Mouse (Mus musculus) layer of hippocampus, postnatal 25 days (tissue): ENCODE results near the gene Kcnt2. TPM values are rescaled to one million over a fixed set of nuclear protein-coding genes. Genes with fewer than 3 reads are reported as not detected.

ENCODE experiments used
- DNase-seq, 2 experiments: peaks; one replicate each; pipeline ENCODE4 v3.0.0; 2022; ENCODE audit warnings: mixed read lengths in 2 of 2, low spot score in 1 of 2; ENCODE audit errors: extremely low spot score in 1 of 2
- total RNA-seq, 2 experiments: library from RNA; stranded (reverse); gene quantifications; 2 replicates each; pipeline ENCODE4 v1.2.3; 2021

Gene Kcnt2
- total RNA-seq, 2 experiments from 2014 or later: 31.3 to 33.7 TPM

DNA sequence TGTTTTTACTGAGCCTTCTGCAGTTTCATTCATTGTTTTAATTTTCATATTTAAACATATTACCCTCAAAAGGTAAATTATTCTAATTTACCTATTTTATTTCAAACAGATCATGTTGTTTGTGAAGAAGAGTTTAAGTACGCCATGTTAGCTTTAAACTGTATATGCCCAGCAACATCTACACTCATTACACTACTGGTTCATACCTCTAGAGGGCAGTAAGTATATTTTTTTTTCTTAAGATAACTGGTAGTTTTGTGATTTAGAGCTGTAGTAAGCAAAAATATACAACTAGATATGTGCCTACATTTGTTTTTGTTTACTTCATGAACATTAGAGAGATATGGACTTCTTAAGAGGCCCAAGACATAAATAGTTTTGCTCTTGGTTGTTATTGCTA is 238.1 kb downstream of the Kcnt2 start:
- DNase-seq: no peak

DNA sequence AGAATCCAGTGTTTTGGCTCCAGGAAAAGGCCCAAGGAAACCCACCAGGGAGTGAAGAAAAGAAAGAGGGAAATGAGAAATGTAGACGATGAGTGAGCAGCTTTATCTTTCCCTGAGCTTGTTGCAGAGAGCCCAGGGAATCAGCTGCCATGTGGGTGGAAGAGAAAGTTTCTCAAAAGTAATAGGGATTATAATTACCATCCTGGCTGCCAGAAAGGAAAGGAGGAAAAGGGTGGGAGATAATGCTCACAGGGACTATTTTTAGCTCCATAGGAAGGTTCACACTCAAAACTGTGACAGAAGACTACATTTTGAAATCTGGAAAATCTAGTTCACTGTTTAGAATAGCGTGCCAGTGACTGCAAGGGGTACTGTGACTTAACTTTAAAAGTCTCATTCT is 243.9 kb downstream of the Kcnt2 start:
- DNase-seq: no peak

DNA sequence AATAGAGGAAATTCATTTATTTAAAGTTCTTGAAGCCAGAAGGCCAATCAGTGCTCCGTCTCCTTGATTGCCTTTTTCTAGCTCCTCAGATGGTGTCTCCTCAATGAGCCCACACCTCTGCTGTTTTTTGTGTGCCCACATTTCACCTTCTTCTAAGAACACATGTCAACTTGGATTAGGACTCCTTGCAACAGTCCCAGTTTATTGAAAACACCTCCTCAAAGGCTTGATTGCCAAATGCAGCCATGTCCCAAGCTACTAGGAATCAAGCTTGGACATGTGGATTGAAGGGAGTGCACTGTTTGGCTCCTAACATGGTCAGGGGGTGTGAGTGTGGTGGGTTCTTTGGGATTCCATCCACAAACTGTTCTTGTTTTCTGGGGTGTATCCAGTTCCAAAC is 245.4 kb downstream of the Kcnt2 start:
- no peak for DNase-seq

DNA sequence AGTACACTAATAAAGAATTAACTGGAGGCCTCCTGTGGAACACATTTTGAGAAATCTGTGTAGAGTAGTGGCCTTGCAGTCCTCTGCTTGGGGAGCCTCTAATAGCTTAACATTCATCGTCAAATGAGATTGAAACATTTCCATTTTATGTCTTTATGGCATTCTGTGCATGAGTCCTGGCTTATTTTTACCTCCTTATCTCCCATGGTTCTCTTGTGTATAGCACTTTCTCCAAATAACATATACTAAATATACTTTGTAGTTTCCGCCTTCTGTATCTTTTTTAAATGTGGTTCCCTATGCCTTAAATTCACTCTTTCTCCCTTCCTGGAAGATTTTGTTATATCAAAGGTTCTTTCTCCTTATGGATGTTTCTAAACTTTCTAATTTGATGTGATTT is 246.3 kb downstream of the Kcnt2 start:
- no peak for DNase-seq

DNA sequence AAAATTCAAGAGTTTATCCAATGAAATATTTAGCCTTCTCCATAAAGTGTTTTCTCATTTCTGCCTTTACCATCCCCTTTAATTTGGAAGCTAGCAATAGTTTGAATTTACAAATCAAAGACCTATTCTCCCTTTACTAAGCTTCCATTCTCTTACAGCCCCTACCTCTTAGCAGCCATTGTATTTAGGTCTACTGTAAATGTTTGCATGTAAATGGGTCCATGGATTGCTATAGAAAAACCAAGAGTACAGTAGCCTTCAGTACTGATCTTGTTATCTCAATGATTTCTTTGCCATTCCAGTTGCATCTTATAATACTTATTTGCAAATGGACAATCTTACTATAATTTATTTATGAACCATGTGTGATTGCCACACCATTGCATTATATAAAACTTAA is 267.5 kb downstream of the Kcnt2 start:
- DNase-seq: no peak

DNA sequence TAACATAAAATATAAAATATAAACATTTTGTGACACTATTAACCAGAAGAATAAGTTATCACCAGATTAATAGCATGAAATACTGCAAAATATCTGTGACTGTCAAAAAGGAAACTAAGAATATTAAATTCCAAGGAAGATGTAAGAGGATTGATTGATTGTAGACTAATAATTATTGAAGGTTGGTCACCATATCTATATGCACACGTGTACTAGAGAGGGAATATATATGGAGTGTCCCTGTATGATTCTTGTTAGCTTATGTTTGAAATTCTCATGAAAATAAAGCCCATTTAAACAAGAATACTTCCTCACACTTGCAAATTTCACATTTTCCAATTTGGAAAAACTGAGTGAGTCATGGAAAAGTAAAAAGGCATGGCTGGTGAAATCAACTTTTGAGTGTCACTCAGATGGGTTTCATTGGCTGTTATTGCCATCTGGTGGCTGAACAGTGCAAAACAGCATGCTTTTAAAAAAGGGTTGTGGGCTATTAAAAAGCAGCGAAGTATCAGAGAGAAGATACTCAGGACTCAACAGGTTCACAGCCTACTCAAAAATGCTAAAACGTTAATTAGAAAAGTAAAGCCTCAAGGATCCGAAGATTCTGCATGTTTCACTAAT is 285.4 kb downstream of the Kcnt2 start:
- peak in 1 of 2 experiments; percentile 46 for DNase-seq

DNA sequence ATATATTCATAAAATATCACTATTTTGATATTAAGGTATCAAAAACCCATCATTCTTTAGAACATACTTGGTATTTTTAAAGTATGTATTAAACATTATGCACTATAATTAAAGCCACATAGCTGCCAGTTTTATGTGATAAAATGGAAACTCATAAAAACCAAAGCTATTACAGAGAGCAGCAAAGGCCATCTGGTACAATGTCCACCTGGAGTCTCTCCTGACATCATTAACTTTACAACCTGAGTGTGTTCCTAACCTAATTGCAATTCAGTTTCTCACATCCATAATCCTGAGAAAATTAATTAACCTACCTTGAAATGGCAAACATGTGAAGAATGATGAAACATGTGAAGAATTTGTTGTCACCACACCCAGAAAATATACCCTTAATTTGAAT is 288.9 kb downstream of the Kcnt2 start:
- no peak for DNase-seq

DNA sequence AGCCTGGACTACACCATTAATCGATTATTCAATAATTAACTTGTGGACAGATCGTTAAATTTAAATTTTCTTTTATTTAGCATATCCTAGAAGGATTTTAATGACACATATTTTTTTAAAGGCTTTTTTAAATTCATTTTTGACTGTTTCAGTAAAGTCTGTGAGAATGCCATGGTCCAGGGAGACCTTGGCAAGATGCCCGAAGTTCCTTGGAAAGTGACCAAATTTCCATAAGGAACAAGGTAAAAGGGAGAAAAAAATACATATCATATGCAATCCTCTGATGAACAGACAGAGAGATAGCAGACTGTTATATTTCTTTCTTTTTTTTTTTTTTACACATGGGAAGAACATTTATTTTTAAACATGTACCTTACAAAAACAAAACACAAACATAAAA is 296.1 kb downstream of the Kcnt2 start:
- no peak for DNase-seq

DNA sequence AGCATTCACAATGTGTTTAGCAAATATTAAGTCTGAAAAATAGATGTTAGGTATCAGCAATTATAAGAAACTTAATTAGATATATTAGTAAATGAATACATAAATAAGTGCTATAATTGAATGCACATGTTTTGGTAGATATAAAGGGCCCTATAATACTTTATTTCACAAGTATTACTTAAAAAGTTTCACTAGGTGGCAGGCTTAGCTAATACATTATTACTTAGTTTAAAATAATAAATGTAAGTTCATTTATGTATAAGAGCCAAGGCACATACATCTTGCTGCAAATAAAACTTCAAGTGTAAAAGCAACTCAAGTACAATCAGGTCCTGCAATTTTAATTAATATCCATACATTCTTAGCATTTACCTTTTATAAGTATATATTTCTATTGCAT is 302.8 kb downstream of the Kcnt2 start:
- no peak for DNase-seq

DNA sequence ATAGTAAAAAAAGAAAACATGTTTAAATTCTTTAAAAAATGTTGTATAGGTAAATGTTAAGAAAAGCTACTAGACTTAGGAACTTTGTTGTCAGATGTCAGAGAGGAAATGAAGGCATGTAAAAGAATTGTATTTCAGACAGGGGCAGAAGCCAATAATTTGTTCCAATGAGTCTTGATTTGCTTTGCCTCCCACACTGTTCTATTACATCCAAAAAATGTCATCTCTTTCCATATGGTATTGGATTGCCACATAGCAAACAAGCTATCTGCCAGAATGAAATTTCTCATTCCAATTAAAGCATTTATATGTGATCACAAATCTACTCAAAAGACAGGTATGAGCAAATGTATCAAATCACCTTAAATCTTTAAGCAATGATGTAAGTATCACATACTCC is 314.8 kb downstream of the Kcnt2 start:
- no peak for DNase-seq

DNA sequence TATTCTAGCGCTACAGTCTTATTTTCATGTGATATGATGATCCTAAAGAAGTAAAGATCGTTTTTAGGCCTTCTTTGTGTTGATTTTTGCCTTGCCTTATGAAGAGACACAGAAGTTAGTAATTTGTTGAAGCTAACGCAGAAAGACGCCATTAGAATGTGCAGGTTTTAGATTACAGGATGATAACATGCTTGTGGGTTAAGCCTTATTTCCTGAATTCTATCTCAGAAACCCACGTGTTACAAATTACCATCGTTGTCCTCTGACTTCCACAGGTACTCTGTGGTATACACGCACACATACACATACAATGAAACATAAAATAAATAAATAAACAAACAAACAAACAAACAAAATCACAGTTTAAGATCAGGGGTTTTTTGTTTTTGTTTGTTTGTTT is 326.2 kb downstream of the Kcnt2 start:
- no peak for DNase-seq

DNA sequence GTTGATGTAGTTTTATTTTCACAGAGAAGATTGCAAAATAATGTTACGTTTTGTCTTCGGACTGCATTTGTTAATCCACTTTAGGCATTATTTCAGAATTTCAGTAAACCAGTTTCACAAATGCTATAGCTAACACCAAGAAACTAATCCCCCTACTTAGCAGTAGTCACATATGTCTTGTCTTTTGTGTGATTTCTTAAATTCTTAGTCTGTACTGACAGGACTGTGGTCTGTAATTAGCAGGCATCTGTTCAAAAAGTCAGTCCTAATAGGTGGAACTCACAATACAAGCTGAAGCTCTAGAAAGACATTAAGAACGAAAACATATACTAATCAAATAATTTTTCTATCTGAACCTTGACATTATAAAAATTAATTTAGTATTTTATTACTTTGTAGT is 332.6 kb downstream of the Kcnt2 start:
- no peak for DNase-seq

DNA sequence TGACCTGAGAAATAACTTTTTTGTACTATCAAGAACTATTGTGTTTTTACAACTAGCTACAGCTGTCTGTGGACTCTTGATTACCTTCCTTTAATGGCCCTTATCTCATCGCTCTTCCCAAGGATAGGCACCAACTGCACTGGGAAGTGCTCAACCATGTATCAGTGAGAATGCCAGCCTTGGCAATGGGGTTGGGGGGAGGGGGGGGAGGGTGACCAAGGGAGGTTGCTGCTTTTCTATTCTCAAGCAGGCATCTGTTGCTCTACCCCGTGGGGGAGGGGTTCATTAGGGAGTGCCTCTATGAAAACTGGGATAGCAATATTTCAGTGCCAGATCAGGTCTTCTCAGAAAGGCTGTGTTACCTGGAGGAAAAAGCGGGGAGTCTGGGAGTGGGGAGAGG is 342.3 kb downstream of the Kcnt2 start:
- no peak for DNase-seq

DNA sequence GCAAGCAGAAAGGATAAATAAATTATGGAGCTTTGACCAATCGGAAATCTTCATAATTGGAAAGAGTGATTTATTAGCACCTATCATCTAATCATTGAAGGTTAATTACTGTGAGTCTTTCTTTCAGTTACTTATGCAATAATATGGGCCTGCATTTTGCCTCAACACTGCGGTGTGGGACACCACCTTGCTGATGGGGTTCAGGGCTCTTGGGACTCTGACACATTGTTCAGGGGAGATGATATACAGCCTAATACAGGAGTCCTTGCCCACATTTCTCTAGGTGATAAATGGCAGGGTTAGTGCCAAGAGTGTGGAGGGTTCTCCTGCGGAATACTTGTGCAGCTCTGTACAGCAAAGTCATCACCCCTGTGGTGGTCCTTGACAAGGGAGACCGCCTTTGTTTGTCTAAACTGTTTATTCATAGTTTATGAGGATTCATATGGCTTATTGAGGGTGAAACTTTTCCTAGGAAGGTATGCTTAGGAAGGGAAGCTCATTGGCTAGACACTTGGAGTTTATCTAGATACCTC is 362.9 kb downstream of the Kcnt2 start:
- no peak for DNase-seq

DNA sequence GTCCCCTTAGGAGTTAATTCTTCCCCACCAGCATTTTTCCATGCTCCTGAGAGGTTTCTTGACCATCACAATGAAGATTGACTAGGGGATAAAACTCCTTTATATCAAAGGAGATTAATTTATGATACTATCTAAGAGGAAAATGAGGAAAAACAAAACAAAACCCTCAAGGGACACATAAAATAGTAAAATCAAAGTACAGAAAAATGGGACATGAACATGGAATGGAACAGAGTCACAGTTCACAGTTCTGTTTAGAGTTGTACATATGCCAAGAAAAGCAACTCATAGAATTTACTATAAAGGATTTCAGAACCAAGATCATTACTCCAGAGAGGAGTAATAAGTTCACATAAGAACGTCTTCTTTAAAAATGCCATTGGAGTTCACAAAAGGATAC is 367.1 kb downstream of the Kcnt2 start:
- no peak for DNase-seq

DNA sequence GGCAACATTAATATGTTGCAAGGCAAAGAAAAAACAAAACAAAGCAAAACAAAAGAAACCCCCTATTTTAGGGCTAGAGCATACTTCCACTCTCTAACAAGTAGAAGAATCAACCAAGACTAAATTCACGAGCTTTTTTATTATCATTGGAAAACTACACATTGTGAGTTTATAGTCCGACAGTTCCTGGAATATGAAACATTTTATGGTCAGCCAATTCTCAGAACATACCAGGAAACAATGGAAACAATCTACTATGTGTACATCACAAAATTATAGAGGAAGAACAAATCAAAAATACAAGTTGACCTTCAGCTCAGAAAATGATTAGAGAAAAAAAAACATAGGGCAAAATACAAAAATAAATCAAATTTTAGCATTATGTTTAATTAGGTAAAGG is 368.9 kb downstream of the Kcnt2 start:
- no peak for DNase-seq

DNA sequence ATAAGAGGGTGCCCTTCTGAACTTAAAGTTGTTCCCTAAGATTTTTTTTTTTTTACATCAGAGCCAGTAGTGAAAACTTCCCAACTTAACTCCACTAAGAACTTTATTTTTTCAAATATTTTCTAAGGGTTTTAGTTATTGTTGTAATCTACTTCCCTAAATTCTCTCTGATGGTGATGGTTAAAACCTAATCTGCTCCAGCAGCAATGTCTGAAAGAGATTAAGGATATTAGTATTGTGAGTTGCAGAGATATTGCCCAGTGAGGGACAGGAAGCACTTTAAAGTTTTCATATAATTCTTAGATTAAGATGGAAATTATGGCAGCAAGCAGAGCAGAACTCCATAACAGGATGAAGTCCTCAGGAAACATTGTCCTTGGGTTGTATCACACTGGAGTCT is 372.2 kb downstream of the Kcnt2 start:
- no peak for DNase-seq

DNA sequence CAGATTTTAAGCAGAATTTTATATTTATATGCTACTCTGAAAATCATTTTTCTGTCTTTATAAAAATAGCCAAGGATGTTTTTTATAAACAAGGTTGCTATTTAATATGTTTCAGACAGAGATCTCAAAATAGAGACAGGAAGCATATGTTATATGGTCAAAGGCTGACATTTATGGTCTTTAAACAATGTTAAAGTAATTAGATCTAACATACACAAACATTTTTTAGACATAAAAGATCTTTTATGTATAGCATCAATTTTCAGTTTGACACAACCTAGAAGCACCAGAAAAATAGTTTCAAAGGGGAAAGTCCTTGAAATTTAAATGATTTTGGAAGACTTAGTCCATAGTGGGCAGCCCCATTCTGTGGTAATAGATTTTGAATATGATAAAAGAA is 379.0 kb downstream of the Kcnt2 start:
- DNase-seq: no peak

DNA sequence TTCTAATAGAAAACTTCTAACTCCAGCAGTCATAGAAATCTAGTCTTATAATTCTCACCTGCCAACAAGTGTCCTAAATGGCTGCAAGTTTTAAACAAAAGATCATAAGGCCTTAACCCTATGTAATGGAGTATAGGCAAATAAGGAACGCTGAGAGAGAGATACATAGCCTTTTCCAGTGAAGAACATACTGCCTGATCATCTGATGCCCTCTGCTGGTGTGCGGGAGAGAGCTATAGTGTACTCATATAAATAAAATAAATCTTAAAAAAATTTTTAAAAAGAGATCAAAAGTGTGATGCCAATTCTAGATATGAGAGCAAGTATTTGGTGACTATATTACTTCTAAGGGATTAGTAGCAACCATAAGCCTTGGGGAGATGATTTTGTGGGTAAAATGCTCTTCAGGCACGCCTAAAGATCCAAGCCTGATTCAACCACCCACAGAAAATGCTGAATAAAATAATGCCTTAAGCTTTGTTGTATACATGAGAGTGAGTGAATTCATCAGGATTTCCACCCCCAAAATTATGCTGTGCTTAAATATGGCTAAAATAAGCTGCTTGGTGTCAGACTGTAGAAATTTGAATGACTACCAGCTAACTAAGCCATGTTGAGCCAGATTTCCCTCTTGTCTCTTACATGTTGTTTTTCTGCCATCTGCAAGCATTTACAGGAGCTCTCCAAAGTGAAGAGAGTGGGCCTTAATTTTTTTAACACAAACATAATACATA is 413.8 kb downstream of the Kcnt2 start:
- peak in 1 of 2 experiments; percentile 26 for DNase-seq

DNA sequence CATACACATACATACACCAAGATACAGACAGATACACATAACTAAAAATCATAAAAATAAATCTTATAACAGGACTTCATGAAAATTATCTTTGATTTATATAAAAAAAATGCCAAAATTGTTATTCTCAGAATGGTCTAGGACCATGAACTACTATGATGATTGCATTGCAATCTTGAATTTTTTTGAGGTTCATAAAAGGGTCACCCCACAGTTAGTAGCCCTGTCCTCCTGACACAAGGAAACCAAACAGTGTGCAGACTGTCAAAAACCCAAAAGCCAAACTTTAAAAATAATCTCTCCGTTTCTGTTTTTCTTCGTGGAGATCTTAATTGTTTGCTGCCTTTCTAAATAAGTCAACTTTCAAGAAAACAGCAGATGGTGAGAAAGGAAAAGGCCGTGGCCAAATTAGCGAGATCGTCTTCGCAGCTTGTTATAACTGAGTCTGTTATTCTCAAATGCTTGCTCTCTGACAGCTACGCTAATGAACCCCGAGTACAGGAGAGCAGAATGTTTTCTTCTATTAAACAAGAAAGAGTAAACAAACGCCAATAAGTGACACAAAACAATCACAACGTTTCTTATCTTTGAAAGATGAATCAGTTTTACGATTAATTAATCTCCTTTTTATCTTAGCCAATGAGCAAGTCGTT is 414.9 kb downstream of the Kcnt2 start:
- no peak for DNase-seq

DNA sequence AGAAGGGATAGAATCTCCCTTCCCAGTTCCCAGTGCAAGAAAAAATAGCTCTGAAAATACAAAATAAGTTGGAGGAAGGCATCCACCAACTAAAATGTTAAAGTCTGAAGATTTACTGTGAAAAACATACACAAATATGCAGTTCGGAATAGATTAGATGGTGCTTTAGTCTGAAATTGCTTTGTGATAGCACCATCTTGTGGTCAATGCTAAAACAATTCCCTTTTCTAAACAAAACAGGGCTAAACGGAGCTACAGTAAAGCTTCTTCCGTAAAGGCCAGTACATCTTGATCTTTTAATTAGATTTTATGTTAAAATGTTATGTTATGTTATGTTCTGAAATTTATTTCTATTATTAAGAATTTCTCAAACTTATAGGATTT is 415.4 kb downstream of the Kcnt2 start:
- no peak for DNase-seq
